Mouse (Mus musculus) frontal cortex, postnatal 36 days (tissue): ENCODE measurements around the gene Ppcdc.
"Not testable (repeated sequence)": the region's sequence is repeated elsewhere in the genome, so short reads cannot be mapped to it uniquely, and the experiment has no call there.

ENCODE experiments used
- DNase-seq, 2 experiments: peaks; one replicate each; pipeline ENCODE4 v3.0.0; 2022; ENCODE audit warnings: low spot score in 2 of 2

Ppcdc gene

GRCm38 (mm10) chr9:57431202-57431601 lies 8.7 kb downstream of the Ppcdc start:
- no peak for DNase-seq

- peak in 1 of 2 experiments; percentile 43 for DNase-seq
These were observed 11.5 kb downstream of the Ppcdc start for GRCm38 (mm10) chr9:57428391-57428790.

- no peak for DNase-seq
These were observed 12.0 kb downstream of the Ppcdc start for GRCm38 (mm10) chr9:57427937-57428336.

DNA sequence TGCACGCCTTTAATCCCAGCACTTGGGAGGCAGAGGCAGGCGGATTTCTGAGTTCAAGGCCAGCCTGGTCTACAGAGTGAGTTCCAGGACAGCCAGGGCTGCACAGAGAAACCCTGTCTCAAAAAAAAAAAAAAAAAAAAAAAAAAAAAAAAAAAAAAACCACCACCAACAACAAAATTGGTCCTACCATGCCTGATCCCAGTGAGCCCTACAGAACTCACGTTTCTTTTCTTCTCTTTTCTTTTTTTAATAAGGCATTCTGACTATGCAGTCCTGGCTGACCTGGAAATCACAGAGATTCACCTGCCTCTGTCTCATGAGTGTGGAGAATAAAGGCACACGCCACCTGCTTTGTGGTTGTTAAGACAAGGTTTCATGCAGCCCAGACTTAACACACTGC lies 12.8 kb downstream of the Ppcdc start:
- DNase-seq, result not testable (repeated sequence)

DNA sequence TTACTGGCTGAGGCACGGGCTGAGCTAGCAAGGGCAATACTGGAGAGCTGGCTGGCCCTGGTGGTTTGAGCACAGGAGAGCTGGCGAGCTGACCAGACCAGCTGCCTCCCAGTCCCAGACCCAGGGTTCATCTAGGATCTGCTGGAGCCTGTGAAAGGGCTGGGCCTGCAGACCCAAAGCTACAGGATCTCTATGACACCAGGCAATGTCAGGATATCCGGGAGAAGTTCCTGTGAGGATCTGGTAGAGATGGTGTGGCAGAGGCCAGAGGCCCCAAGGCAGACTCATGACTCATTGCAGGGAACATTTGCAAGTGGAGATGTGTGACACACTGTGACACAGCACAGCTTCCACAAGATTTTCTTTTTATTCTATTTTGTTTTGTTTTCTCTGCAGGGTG lies 14.8 kb downstream of the Ppcdc start:
- DNase-seq, result no peak

DNA sequence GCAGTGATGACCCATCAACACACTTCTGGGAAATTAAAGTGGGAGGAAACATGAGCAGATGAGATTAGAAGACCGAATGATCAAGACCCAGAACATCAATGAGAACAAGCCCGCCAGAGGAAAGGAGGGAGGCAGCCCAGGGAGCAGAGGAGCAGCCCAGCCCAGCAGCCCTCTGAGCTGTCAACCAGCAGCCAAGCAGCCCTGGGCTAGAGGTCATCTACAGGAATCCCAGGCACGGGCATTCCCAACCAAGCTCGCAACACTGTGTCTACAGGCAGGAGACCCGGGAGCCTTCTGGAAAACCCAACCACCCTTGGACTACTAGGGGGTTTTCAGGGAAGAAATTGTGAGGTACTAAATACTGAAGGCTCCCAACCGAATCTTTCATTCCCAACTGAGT lies 15.9 kb downstream of the Ppcdc start:
- no peak for DNase-seq

- DNase-seq, result no peak
These were observed 18.2 kb downstream of the Ppcdc start for GRCm38 (mm10) chr9:57421688-57422111.

DNA sequence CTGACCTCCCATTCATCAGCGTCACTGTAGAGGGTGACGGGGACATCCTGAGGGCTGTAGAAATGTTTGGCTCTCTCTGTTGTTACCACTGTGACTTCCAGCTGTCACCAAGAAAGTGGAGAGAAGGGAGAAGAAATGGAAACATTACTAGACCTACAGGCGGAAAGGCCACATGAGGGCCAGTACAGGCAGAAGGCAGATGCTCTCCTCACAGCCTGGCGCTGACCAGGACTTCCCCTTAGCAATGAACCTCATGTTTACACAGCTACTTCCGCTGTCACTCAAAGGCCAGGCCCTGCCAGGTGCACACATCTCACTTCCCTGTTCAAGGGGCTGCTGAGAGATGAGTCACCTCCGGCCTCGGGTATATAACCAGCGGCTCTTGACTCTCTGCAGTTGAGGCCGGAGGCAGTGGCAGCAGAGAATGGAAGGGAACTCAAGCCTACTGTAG lies 18.8 kb downstream of the Ppcdc start:
- DNase-seq, result no peak

DNA sequence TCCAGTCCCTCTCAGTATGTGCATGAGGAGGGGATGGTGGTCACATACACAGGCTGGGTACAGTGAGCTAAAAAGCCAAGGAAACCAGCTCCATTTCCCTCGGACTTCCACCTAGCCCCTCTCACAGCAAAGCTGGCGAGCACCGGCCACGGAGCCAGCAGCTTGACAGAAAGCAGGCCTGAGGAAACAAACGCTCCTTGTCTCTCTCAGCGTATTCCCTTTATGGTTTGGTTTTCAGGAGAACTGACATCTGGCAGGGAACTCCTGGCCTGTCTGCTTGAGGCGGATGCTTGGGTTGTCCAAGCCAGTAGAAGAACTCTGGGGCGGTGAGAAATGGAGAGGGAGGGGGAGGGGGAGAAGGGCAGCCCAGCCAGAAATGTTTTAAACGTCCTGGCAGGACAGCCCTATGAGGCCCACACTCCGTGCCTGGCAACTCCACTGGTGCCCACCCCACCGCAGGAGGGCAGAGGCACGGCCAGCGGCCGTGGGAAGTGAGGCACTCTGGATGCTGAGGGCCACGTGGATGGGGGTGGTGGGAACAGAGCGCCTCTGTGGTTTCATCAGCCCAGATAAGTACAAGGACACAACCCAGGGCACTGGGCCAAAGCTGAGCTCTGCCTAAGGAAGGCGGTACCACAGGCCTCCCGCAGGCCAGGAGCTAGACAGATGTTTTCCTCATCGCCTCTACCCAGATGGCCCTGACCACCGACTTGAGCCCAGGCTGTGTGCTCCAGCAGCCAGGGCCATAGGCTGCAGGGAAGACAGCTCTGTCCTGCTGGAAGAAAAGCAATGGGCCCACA lies 19.4 kb downstream of the Ppcdc start:
- DNase-seq, result peak; percentile 78 to 80

DNA sequence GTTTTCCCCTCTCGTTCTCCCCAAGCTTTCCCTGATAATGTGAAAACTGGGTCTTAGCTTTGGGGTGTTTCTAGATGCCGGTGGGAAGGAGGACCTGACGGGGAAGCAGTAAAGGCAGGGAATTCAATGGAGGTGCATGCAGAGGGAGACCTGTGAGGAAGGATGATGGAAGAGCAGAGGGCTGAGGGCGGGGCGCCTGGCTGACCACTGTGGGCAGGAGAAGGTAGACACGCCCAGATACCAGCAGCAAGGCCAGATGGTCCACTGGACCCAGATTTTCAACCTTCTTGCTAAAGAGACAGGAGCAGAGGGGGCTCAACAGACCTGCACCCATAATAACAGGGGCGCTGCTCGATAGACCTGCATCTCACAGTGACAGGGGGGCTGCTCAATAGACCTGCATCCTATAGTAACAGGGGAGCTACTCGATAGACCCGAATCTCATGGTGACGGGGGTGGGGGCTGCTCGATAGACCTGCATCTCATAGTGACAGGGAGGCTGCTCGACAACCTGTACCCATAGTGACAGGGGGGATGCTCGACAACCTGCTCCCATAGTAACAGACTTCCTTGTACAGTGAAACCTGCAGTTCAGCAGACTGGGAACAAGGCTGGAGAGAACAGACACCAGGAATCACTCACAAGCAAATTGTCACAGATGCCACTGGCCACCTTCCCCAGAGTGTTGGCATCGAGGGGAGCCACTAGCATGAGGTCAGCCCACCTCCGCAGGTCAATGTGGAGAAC lies 20.2 kb downstream of the Ppcdc start:
- no peak for DNase-seq

GRCm38 (mm10) chr9:57417341-57417740 lies 22.6 kb downstream of the Ppcdc start:
- no peak for DNase-seq

DNA sequence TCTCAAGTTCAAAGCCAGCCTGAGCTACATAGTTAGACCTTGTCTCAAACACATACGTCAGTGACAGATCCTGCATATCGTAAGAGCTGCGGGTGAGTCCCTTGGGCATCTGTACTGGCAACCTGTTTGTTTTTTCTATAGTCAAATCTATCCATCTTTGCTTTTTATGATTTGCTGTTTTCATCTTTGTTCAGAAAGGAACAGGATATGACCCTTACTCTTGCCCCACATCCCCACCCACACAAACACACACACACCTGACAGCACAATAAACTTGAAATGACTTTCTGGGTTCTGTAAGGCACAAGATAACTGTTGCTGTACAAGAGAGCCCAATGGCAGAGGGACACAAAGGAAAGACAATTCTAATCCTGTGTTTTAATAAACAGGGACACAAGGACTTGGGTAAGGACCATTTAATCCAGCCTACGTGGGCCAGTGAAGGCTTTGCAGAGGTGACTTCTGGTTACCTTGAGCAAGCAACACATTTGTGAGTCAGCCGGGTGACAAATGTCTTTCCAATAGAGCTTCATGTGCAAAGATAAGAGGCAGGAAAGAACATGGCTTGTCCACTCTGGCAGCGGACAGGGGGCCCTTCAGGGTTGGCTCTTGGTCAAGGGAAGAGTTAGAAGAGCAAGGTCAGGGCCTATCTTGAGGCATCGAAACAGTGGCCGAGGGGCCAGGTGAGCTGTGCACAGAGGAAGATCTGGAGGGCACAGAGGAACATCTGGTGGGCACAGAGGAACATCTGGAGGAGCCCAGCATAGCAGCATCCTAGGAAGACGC lies 32.6 kb downstream of the Ppcdc start:
- DNase-seq, result no peak

- no peak for DNase-seq
These were observed 33.5 kb downstream of the Ppcdc start for GRCm38 (mm10) chr9:57406395-57406794.

GRCm38 (mm10) chr9:57404036-57404435 lies 35.9 kb downstream of the Ppcdc start:
- DNase-seq, result no peak

DNA sequence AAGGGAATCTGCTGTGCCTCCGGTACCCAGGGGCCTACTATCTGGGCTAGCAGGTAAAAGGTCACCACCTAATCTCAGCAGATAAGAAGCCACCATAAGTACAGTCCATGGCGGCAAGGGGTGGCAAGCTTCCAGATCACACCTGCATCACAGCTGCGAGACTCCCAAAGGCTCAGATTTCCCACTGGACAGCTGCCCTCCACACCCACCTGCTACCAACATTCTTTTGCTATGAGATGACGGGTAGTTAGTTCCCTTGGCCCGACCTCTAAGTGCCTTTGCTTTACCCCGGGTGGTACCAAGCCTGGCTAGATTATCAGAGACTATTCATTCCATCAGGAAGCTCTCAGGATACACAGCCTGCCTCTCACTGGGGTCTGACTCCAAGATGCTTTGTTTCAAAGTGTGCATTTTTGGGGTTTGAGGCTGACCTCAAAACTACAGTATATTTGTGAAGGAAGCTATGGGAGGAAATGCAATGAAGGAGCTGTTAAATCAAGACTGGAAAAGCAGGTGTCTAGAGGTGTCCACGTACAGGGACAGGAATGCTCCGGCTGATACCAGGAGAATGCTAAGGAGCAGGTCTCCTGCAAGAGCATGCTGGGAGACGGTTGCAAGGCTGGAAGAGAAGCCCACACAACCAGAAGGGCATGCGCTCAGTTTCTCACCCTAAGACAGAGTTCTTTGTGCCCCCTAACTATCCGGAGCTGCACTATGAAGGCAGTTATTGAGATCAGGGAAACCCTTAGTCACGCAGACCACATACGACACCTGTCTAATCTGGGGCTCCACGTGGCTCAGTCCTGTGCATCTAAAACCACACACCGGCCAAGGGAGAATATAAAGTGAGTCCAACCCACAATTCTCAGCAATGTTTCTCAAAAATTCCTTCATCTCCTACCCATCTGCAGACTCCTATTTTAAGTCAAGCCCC lies 37.3 kb downstream of the Ppcdc start:
- DNase-seq, result no peak

DNA sequence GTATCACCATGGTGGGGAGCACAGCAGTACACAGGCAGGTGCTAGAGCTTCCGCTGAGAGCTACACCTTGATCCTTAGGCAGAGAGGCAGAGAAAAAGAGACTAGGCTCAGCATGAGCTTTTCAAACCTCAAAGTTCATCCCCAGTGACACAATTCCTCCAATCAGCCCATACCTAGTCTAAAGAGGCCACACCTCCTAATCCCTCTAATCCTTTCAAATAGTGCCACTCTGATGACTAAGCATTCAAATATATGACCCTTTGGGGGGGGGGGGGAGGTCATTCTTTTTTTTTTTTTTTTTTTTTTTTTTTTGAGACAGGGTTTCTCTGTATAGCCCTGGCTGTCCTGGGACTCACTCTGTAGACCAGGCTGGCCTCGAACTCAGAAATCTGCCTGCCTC lies 41.2 kb downstream of the Ppcdc start:
- no peak for DNase-seq

- DNase-seq, result no peak
These were observed 47.0 kb downstream of the Ppcdc start for GRCm38 (mm10) chr9:57392892-57393291.

GRCm38 (mm10) chr9:57390869-57391268 lies 49.1 kb downstream of the Ppcdc start:
- DNase-seq, result no peak

DNA sequence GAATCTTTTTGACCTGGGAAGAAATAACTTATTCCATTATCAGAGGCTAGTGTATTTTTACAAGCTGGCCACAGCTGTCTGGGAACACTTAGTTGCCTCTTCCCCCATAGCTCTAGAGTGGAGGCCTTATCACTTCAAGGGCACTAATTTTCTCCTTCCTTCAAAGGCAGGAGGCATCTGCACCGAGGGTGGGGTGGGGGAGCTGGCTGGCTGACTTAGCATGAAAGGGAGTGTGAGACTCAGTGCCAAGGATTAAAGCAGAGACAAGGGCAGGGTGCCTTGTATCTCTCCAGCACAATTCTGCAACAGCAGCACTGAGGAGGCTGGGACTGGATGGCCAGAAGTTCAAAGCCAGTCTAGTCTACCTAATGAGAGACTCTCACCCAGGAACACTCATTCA lies 50.8 kb downstream of the Ppcdc start:
- DNase-seq, result no peak

GRCm38 (mm10) chr9:57386926-57387325 lies 53.0 kb downstream of the Ppcdc start:
- no peak for DNase-seq

GRCm38 (mm10) chr9:57384621-57385020 lies 55.3 kb downstream of the Ppcdc start:
- DNase-seq, result no peak
